Mouse (Mus musculus) cerebellum, adult 2 months (tissue): ENCODE data around the gene Sh3pxd2a.

Experiments used
- CTCF ChIP-seq: fragments of 200-500 bp; IDR thresholded peaks from 2 replicates; pipeline ENCODE4 v1.5.1; 2011; ENCODE audit warnings: low read depth, mild to moderate bottlenecking, control low read depth, low read length, moderate library complexity, borderline replicate concordance; ENCODE audit not compliant: insufficient read depth
- POLR2A ChIP-seq: fragments of 200-500 bp; IDR thresholded peaks from 2 replicates; pipeline ENCODE4 v1.6.1; 2011; ENCODE audit warnings: low read length, control low read depth, borderline replicate concordance; ENCODE audit not compliant: insufficient read depth

DNA sequence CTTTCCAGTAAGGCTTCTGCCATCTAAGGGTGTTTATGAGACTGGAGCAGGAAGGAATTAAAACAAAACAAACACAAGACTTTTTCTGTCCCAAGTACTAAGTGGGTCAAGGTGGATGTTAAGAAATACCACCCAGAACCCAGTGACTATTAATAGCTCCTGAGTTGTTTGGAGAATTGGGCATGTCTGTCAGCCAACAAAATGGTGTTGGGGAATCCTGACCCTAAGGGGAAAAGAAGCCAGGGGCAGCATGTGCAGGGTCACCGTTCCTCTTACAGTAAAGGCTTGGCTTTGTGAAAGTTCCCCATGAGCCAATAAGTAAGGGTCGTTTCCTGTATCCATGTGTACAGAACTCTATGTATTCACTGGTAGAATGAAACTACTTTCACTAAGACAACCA is 209.2 kb downstream of the Sh3pxd2a start:
- TF ChIP-seq CTCF (no peak), POLR2A (no peak)
